Mouse (Mus musculus): ENCODE results near the gene Gm14085. TPM values are rescaled to one million over a fixed set of nuclear protein-coding genes. Genes with fewer than 3 reads are reported as not detected.
"Not testable (repeated sequence)": the region's sequence is repeated elsewhere in the genome, so short reads cannot be mapped to it uniquely, and the experiment has no call there.

Gene Gm14085
- not detected in 2 replicates for polyA plus RNA-seq (2015; fragmentation: Nextera tagmentation; extraction: Ambion mirVana)

DNA sequence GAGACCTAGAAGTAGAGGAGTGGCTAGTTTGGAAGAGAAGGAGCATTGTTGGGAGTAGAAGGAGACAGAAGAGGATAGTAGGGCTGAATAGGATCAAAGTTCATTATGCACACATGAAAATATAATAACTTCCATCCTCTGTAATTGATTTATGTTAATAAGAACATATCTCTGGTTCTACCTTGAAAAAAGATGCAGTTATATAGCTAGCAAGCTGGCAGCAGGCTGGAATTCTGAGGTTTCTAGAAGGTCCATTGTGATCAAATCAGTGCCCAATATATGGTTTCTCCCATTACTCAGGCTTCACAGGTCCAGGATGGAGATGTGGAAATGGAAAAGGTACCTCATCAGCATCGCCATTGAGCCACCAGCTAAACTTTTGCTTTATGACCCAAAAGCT lies at the start of gene Gm14085:
Gm14085 (plus strand) TSS at position 301 of the 400 bp plus-strand sequence.
- no peaks in the 10 kb centered on the region for H3K4me1 ChIP-seq
- H3K4me2 ChIP-seq, result no peak within 1 kb of the TSS
- no peaks in the 10 kb centered on the region for H3K27me3 ChIP-seq
- H3K9me3 ChIP-seq, result no peaks in the 10 kb centered on the region
- H3K4me3 ChIP-seq, result no peak within 1 kb of the TSS
- ATAC-seq (ENCODE audit: borderline replicate concordance, extremely low read depth, low FRiP score, low TSS enrichment), result no peak
- no peaks in the 10 kb centered on the region for H3K36me3 ChIP-seq
- H3K27ac ChIP-seq, result no peak within 1 kb of the TSS
- 93% methylated on average over 1 of the region's 1 CpGs for WGBS
- no peak within 1 kb of the TSS for H3K9ac ChIP-seq

DNA sequence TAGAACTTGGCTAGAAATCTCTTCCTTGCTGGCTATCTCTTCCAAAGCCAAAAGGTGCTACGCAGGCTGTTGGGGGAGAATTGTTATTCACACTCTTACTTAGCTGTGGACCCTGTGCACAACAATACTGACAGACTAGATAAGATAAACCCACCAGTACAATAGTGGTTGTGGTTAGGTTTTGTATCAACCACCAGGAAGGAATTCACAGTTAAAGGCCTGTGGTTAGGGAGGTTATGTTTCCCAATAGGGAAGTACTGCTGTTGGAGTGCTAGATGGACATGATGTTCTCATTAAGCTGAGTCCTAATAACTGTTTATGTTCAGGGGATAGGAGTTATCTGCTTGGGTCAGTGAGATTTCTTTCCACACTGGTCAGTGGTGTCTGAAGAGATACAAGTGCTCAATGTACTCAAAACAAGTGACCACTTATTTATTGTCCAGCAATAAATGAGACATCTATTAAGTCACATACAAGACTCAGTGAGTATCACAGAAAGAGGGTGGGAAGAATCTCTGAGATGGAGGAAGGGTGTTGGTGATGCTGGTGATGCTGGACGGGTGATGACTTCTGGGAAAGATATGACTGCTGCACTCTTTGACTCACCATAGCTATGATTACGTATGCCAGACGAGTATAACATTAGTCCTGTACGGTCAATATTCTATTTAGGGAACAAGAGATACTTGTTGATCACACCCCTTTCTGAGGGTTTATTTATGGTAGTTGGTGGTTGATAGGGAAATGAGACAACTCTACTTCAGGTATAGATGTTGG lies 45.8 kb upstream of the Gm14085 start:
- not testable (repeated sequence) for H3K27me3 ChIP-seq; H3K4me3 ChIP-seq; H3K9ac ChIP-seq; ATAC-seq (ENCODE audit: borderline replicate concordance, extremely low read depth, low FRiP score, low TSS enrichment); H3K4me2 ChIP-seq; H3K9me3 ChIP-seq; H3K4me1 ChIP-seq; H3K36me3 ChIP-seq; H3K27ac ChIP-seq
- WGBS, result 83% methylated on average over 5 of the region's 5 CpGs

DNA sequence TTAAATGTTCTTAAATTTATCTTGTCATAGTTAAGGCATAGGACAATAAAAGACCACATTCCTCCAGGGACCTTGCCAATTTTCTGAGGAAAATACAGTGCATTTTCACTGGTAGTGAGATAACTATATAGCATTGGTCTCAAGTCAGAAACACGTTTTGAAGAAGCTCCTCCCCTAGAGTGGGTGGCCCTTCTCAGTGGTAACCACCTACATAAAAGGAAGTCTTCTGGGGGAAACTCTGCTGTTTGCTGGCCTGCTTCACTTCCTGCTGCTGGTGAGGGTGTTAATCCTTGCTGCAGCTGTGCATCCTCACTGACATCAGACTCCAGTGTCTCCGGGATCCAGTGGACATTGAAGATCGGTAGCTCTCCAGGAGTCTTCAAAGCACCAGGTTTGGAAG lies 44.2 kb upstream of the Gm14085 start:
- 28% methylated on average over 2 of the region's 3 CpGs for WGBS
- H3K27ac ChIP-seq; H3K9me3 ChIP-seq; H3K4me1 ChIP-seq; H3K27me3 ChIP-seq; H3K9ac ChIP-seq; H3K36me3 ChIP-seq; H3K4me3 ChIP-seq; H3K4me2 ChIP-seq; ATAC-seq (ENCODE audit: borderline replicate concordance, extremely low read depth, low FRiP score, low TSS enrichment): not testable (repeated sequence)

DNA sequence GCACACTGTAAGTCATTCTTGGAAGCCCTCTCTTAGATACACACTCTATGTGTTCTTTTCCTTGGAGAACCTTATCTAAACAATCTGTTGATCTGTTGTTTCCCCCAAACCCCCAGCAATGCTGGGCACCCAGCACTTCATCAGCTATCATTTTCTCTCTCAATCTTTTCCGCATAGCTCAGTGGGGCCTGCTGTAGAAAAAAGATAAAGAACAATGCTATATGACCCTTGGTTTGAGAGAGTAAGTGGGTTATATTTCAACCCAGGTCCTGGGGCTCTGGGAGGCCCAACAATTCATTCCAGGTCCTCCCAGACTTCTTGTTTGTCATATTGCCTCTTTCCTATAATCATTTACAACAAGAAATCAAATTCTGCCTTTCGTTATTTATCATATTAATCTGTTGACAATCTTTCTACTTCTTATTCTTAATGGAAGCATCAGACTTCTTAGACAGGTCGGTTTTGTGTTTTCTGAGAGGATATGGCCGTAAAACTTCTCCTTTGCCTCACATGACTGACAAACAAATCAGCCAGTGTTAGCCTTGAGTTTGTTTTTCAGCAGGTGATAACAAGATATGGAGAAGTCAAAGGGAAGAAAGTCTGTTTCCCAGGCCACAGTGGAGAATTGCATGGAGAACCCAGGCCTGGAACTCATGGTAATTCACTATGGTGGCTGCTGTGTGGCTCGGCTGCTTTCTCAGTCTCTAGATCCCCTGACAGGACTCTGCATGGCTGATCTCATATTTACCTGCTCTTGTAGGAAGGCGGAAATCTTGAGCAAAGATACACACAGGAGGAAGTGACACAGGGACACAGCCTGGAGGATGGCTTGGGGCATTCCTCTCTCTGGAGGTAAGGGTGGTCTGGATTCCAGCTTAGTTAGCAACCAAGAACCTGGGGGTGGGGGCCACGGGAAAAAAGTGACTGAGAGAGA lies 43.5 kb upstream of the Gm14085 start:
- H3K36me3 ChIP-seq, result no peaks in the 10 kb centered on the region
- 66% methylated on average over 7 of the region's 7 CpGs for WGBS
- no peak overlapping the region for H3K4me2 ChIP-seq
- H3K4me1 ChIP-seq, result no peaks in the 10 kb centered on the region
- no peak overlapping the region for H3K27ac ChIP-seq
- H3K4me3 ChIP-seq, result no peak overlapping the region
- H3K27me3 ChIP-seq, result no peaks in the 10 kb centered on the region
- H3K9ac ChIP-seq, result no peak overlapping the region
- ATAC-seq (ENCODE audit: borderline replicate concordance, extremely low read depth, low FRiP score, low TSS enrichment), result no peak
- no peaks in the 10 kb centered on the region for H3K9me3 ChIP-seq

DNA sequence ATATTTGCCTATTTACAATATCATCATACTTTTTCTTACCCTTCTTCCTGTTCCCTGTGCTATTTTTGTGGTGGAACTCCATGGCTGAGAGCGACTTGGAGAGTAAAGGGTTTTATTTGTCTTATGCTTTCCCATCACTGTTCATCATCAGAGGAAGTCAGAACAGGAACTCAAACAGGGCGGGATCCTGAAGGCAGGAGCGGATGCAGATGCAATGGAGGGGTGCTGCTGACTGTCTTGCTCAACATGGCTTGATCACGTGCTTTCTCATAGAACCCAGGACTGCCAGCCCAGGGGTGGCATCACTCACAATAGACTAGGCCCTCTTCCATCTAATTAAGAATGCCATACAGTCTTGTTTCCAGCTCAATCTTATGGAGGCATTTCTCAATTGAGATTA lies 34.4 kb upstream of the Gm14085 start:
- H3K4me3 ChIP-seq, result no peak overlapping the region
- WGBS, result 76% methylated on average over 4 of the region's 4 CpGs
- no peaks in the 10 kb centered on the region for H3K9me3 ChIP-seq
- H3K27ac ChIP-seq, result no peak overlapping the region
- no peak for ATAC-seq (ENCODE audit: borderline replicate concordance, extremely low read depth, low FRiP score, low TSS enrichment)
- H3K4me1 ChIP-seq, result no peaks in the 10 kb centered on the region
- no peaks in the 10 kb centered on the region for H3K27me3 ChIP-seq
- H3K36me3 ChIP-seq, result no peaks in the 10 kb centered on the region
- no peak overlapping the region for H3K4me2 ChIP-seq
- H3K9ac ChIP-seq, result no peak overlapping the region

DNA sequence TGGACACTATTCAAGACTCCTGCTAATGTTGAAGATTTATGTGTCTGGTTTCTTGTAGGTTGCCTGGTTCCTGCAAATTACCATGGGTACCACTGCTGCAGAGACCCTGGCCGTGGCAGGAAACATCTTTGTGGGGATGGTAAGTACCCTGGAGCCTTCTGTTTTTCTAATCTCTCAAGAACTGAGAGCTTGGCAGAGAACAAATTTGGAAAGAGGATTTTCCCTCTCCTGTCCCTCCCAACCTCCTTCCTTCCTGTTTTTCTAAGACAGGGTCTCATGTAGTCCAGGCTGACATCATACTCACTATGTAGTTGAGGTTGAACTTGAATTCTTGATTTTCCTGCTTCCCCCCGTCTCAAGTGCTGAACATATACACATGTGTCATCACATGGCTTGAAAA lies 32.3 kb upstream of the Gm14085 start:
- ATAC-seq (ENCODE audit: borderline replicate concordance, extremely low read depth, low FRiP score, low TSS enrichment), result no peak
- Histone ChIP-seq H3K4me2 (no peak overlapping the region), H3K27ac (no peak overlapping the region), H3K36me3 (no peaks in the 10 kb centered on the region), H3K4me3 (no peak overlapping the region), H3K4me1 (no peaks in the 10 kb centered on the region), H3K9me3 (no peaks in the 10 kb centered on the region), H3K27me3 (no peaks in the 10 kb centered on the region), H3K9ac (no peak overlapping the region)
- 31% methylated on average over 2 of the region's 2 CpGs for WGBS

DNA sequence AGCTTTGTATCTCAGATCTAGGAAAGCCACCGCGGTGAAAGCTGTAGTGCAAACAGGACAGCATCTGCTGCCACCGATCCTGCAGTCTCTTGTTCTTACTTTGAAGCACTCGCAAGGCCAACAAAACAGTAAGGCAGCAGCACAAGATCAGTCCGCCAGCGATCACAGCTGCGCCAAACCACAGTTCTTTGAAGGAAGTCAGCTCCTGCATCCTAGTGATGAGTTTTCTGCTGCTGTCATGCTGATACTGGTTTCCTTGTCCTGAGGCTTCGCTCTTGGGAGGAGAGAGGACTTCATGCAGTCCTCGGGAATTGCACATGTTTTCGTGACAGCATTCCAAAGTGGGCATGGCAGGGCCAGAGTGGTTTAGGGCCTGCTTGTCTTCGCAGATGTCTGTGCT lies 17.8 kb upstream of the Gm14085 start:
- H3K27me3 ChIP-seq, result no peaks in the 10 kb centered on the region
- no peak for ATAC-seq (ENCODE audit: borderline replicate concordance, extremely low read depth, low FRiP score, low TSS enrichment)
- WGBS, result 26% methylated on average over 11 of the region's 11 CpGs
- H3K9me3 ChIP-seq, result no peaks in the 10 kb centered on the region
- H3K4me1 ChIP-seq, result peaks cover 6% of the 10 kb centered on the region
- H3K9ac ChIP-seq, result peak overlapping the region; percentile 28; the same call in 1 of the 2 replicates
- H3K4me3 ChIP-seq, result peak overlapping the region; percentile 50
- peak overlapping the region; percentile 96 for H3K4me2 ChIP-seq
- no peaks in the 10 kb centered on the region for H3K36me3 ChIP-seq
- H3K27ac ChIP-seq, result no peak overlapping the region

DNA sequence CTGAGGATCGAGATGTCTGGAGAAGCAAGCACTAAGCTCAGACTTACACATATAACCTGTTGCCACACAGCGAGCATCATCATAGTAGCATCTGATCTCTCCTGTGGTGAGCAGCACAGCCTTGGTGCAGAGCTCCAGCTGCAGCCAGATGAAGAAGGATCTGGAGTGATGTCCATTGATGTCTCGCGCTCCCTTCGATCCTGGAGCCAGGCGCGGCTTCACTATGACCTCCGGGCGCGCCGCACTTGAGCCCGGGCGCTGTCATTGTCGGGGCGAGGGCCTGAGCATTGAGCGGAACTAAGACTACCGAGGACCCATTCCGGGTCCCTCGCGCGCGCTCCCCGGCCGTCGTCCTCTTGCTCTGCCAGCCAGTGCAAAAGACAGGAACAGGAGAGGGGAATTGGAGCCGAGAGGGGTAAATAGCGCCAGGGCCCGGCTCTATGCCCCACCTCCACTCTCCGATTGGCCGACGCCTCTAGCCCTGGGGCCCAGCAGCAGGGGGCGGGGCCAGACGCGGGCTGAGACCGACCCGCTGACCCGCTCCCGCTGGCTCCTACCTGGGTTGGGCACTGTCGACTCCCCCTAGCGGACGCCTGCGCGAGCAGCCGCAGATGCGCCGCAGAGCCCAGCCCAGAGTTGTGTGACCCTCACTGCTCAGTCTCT lies 17.3 kb upstream of the Gm14085 start:
- peak; percentile 100 for ATAC-seq (ENCODE audit: borderline replicate concordance, extremely low read depth, low FRiP score, low TSS enrichment)
- under 1% methylated on average over 46 of the region's 46 CpGs for WGBS

DNA sequence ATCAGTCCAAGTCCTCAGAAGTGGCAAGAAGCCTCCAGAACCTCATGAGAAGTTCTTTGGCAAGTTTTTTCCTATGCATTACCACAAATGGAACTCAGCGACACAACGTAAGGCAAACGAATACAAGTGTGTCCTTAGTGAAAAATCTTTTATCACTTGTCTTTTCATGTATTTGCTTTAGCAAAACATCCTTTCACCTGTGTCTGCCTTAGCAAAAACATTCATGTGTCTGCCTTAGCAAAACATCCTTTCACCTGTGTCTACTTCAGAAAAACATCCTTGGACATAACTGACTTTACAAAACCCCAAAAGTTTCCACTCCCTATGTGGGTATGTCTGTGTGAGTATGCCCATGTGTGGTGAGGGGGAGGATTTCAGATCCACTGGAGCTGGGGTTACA lies 15.5 kb upstream of the Gm14085 start:
- Histone ChIP-seq H3K27ac (no peak overlapping the region), H3K4me2 (no peak overlapping the region), H3K36me3 (no peaks in the 10 kb centered on the region), H3K9ac (no peak overlapping the region), H3K4me3 (no peak overlapping the region), H3K27me3 (no peaks in the 10 kb centered on the region), H3K9me3 (no peaks in the 10 kb centered on the region), H3K4me1 (peaks cover 6% of the 10 kb centered on the region)
- no peak for ATAC-seq (ENCODE audit: borderline replicate concordance, extremely low read depth, low FRiP score, low TSS enrichment)
- 91% methylated on average over 3 of the region's 3 CpGs for WGBS

More for the DNA sequence above, 17.3 kb upstream of the Gm14085 start:
- Histone ChIP-seq H3K27me3 (no peaks in the 10 kb centered on the region), H3K36me3 (no peaks in the 10 kb centered on the region), H3K4me1 (peaks cover 6% of the 10 kb centered on the region), H3K9me3 (no peaks in the 10 kb centered on the region), H3K27ac (no peak overlapping the region), H3K4me3 (peak overlapping the region; percentile 50), H3K9ac (peak overlapping the region; percentile 28), H3K4me2 (peak overlapping the region; percentile 96)

DNA sequence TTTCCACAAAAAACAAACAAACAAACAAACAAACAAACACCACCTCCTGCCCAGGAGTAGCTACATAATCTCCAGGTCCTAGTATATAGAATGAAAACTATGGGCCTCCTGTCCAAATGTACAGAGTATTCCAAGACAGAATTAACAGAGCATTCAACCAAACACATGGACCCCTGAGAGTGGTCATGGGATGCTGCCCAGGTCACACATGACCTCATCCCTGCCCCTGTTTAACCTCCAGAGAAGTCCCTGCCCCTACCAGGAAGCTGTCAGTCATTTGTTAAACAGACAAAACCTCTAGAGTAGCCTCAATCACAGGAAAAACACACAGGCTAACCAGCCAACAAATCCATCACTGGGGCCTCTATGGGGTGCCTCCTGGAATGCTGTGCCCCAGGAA lies 8.2 kb upstream of the Gm14085 start:
- no peaks in the 10 kb centered on the region for H3K36me3 ChIP-seq
- ATAC-seq (ENCODE audit: borderline replicate concordance, extremely low read depth, low FRiP score, low TSS enrichment), result no peak
- H3K27ac ChIP-seq, result no peak overlapping the region
- no peaks in the 10 kb centered on the region for H3K27me3 ChIP-seq
- no peaks in the 10 kb centered on the region for H3K4me1 ChIP-seq
- no peak overlapping the region for H3K4me3 ChIP-seq
- H3K9me3 ChIP-seq, result no peaks in the 10 kb centered on the region
- no peak overlapping the region for H3K9ac ChIP-seq
- H3K4me2 ChIP-seq, result no peak overlapping the region

DNA sequence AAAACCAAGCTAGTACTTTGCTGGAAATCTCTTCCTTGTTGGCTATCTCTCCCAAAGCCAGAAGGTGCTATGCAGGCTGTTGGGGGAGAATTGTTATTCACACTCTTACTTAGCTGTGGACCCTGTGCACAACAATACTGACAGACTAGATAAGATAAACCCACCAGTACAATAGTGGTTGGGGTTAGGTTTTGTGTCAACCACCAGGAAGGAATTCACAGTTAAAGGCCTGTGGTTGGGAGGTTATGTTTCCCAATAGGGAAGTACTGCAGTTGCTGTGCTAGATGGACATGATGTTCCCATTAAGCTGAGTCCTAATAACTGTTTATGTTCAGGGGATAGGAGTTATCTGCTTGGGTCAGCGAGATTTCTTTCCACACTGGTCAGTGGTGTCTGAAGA lies 954 bp upstream of the Gm14085 start:
- not testable (repeated sequence) for H3K27ac ChIP-seq; H3K9ac ChIP-seq; H3K4me1 ChIP-seq; H3K4me3 ChIP-seq; H3K36me3 ChIP-seq; H3K4me2 ChIP-seq; ATAC-seq (ENCODE audit: borderline replicate concordance, extremely low read depth, low FRiP score, low TSS enrichment); H3K9me3 ChIP-seq; H3K27me3 ChIP-seq
- WGBS, result 51% methylated on average over 1 of the region's 1 CpGs

DNA sequence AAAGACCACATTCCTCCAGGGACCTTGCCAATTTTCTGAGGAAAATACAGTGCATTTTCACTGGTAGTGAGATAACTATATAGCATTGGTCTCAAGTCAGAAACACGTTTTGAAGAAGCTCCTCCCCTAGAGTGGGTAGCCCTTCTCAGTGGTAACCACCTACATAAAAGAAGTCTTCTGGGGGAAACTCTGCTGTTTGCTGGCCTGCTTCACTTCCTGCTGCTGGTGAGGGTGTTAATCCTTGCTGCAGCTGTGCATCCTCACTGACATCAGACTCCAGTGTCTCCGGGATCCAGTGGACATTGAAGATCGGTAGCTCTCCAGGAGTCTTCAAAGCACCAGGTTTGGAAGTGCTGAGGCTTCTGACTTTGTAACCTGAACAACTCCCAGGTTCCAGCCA lies 913 bp downstream of the Gm14085 start:
- H3K36me3 ChIP-seq; H3K27me3 ChIP-seq; H3K4me2 ChIP-seq; H3K9me3 ChIP-seq; H3K4me1 ChIP-seq; H3K9ac ChIP-seq; H3K27ac ChIP-seq; H3K4me3 ChIP-seq; ATAC-seq (ENCODE audit: borderline replicate concordance, extremely low read depth, low FRiP score, low TSS enrichment): not testable (repeated sequence)
- 17% methylated on average over 1 of the region's 3 CpGs for WGBS

Measured in lung, embryonic 15.5 days (tissue).